Mouse (Mus musculus): Measurements from ENCODE around the gene Iqgap1.

Gene Iqgap1

DNA sequence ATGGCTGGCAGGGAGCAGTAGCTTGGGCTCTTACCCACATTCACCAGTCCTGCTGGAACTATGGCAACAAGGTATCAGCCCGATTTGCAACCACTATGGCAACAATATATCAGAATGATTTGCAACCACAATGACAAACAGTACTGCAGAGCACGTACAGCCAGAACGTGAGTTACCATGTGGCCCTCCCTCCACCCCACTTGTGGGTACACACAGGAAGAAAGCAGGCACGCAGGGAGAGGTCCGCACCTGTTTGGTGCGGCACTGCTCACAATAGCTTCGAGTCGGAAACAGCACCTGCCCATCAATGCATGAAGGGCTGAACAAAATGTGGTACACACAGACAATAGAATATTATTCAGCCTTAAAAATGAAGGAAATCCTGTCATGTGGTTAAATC lies 107.3 kb downstream of the Iqgap1 start:
- no peak for DNase-seq (ENCODE audit: low spot score in 2 of 2)

DNA sequence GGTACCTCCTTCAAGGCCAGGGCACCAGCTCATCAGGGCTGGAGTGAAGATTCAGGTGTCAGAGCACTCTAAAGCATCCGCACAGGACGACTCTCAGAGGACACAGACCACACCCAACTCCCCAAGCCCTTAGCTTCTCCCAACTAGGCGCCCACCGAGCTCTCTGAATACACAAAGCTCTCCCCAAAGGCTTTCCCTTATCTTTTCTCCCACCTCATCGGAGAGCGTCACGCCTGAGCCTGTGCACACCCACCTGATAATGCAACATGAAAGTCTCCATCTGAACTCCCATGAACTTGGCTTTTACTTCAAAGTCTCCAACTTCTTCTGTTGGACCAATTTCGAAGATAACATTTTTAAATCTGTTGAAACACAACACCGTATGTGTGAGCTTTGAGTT lies 109.0 kb downstream of the Iqgap1 start:
- DNase-seq (ENCODE audit: low spot score in 2 of 2), result no peak

DNA sequence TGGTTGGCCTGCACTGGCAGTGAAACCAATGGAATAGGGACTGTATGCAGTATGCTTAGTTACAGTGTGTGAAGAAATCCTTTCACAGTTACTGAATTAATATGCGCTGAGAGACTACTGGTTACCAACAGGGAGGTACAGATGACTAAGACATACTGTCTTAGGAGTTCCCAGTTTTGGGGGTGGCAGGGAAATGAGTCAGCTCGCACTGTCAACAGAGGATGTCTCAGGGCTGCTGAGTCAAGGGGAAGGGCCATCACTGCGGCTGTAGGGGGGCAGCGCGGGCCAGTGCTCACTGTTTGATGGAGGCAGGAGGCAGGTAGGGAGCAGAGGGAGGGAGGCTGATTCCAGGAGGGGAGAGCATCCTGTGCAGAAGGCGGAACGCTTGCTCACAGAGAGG lies 110.5 kb downstream of the Iqgap1 start:
- DNase-seq (ENCODE audit: low spot score in 2 of 2), result no peak

DNA sequence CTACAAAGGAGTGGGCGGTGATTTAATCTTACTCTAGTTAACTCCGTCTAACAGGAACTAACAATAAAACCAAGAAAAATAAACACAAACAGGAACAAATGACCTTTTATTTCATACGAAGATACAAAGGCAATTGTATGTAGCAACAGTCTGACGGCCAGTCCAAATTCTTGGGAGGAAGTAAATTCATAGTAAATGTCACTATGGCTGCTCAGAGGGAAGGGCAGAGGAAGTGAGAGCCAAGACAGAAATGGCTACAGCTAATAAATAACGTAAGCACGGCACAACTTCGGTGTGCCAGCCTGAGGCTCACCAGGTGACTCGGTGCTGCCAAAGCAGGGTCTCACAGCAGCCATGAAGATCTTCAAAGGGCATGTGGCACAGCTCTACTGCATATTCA lies 114.3 kb downstream of the Iqgap1 start:
- DNase-seq (ENCODE audit: low spot score in 2 of 2), result no peak

DNA sequence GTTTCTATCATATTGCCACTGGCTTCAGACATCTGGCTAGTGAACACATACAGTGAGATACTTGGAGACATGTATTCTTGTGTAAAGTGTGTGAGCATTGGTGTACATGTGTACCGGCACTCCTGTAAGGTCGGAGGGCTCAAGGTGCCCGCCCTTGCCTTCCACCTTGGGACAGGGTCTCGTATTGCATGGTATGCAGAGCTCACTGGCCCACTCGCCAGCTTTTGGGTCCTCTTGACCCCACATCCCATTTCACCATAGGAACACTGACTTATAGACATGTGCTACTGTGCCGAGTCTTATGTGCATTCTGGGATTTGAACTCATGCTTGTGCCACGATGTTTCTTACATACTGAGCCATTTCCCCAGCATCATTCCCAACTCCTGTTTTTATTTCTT lies 115.4 kb downstream of the Iqgap1 start:
- DNase-seq (ENCODE audit: low spot score in 2 of 2), result no peak

DNA sequence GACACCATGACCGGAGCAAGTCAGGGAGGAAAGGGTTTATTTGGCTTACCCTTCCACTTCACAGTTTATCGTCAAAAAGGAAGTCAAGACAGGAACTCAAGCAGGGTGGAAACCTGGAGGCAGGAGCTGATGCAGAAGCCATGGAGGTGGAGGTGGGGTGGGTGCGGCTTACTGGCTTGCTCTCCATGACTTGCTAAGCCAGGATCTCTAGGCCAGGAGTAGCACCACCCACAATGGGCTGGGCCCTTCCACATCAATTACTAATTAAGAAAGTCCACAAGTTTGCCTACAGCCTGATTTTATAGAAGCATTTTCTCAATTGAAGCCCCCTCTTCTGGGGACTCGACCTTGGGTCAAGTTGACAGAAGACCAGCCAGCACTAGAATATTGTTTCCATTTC lies 121.7 kb downstream of the Iqgap1 start:
- no peak for DNase-seq (ENCODE audit: low spot score in 2 of 2)

DNA sequence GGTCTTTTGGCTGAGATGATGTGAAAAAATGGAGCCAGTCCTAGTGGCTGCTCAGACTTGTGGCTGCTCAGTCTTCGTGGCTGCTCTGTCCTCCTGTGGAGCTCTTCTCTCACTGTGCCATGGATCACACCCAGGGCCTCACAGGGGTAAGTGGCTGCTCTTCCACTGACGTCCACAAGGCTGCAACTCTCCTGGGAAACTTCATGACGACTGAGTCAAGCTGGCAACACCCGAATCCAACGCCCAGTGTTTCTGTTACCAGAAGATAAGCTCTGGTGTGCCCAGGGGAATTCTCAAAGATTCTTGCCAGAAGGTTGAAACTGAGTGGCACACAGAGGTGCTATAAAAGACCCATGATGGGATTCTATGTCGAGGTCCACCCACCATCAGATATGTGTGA lies 123.3 kb downstream of the Iqgap1 start:
- peak in 1 of 2 experiments; percentile 51 for DNase-seq (ENCODE audit: low spot score in 2 of 2)

DNA sequence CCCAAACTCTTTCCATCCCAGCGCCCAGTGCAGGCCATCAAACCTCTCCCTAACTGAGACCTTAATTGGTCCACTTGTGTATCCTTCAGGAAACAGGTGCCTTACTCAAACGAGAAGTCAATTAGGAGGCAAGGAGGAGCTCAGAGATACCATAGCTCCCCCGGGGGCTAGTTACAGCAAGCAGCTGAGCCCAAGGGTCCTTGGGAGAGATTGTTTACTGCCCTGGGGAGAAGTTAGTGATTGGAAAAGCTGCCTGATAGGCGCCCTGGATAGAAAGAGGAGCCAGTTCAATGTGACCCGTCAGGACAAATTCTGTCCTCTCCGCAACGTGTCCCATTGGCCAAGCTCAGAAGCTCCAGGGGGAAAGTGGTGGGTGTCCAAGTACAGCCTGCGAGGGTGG lies 126.1 kb downstream of the Iqgap1 start:
- DNase-seq (ENCODE audit: low spot score in 2 of 2), result no peak

DNA sequence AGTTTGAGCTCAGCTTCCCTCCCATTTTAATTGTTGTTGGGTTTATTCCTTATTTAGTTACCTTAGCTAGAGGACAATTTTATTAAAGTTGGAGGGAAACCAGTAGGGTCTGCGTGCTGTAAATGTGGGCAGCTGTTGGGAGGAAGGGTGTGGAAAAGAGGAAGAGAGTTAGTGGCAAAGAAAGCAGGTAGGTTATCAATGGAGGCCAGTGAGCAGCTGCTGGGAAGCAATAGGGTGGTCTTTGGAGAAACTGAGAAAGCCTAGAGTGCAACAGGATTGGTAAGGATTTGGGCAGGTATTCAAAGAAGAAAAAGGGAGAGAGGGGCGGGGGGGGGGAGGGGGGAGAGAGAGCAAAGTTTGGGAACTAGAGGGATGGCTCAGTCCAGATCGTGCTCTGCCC lies 126.8 kb downstream of the Iqgap1 start:
- DNase-seq (ENCODE audit: low spot score in 2 of 2), result no peak

DNA sequence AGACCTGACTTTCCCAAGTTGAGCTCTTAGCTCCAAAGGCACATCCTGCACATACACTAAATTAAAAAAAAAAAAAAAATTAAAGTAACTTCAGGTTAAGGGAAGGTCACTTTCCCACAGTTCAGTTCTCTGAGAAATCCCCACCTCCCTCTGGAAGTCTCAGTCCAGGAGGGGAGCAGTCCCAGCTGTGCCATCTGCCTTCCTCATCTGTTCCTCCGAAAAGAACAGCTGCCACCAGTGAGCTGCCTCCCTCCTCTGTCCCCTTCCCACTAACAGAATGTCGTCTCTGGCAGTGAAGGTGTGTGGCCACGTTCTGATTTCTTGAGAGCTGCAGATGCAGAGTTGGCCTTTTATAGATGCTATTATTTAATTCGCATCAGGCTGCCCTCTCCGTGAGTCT lies 127.9 kb downstream of the Iqgap1 start:
- DNase-seq (ENCODE audit: low spot score in 2 of 2), result no peak

DNA sequence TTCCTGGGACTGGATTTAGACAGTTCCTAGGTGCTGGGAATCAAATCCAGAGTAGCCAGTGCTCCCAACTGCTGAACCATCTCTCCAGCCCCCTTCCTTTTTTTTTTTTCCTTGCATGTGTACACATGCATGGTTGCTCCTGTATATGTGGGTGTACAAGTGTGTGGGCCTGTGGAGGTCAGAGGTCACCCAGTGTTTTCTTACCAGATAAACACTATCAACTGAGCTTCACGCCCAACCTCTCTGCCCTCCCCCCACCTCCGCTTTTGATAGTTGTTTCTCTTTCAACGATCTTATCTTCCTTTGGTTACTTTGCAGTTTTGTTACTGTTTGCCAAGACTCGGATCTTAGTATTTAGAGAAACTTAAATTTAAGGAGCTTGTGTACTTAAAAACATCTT lies 128.9 kb downstream of the Iqgap1 start:
- DNase-seq (ENCODE audit: low spot score in 2 of 2), result no peak

DNA sequence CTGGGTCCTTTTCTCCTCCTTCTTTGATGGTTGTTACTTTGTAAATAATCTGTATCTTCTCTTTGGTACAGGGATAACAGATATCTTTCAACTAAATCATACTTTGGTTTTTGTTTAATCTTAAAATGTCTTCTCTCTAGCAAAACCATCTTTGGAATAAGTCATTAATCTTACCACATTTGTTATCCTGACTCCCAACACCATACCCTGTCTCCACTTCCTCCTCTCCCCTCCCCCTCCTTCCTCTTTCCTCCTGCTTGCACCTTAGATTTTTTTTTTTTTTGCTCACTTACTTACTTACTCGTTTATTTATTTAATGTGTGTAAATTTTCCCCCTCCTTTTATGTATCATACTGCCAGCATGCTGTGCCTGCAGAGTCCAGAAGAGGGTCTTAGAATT lies 129.4 kb downstream of the Iqgap1 start:
- no peak for DNase-seq (ENCODE audit: low spot score in 2 of 2)

DNA sequence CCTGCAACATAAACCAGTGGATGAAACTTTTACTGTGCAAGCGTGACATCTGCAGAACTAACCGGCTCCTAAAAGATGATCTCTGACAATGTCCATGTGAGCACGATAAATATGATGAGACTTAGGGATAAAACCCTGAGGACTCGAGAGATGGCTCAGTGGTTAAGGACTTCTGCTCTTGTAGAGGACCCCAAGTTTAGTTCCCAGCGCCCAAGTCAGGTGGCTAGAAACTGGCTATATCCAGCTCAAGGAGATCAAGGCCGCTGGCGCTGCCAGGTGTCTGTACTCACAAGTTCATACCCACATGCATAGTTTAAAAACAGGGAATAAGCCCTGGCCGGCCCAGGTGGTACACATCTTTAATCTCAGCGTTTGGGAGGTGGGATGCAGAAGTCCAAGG lies 133.3 kb downstream of the Iqgap1 start:
- DNase-seq (ENCODE audit: low spot score in 2 of 2), result no peak

DNA sequence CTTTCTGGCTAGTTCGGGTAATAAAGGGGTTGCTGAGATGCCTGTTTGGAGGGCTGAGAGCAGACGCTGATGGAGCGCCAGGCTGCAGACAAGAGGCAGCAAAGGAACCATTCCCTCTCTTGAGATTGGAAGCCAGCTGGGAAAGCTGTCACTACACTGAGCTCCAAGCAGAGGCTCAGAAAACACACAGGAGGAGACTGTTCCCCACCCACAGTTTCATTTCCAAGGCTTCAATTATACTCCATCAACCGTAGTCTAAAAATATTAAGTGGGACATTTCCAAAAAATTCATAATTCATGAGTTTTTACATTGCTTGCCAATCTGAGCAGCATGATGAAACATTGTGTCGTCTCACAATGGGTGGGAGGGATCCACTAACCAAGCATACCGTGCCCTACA lies 134.6 kb downstream of the Iqgap1 start:
- DNase-seq (ENCODE audit: low spot score in 2 of 2), result no peak

DNA sequence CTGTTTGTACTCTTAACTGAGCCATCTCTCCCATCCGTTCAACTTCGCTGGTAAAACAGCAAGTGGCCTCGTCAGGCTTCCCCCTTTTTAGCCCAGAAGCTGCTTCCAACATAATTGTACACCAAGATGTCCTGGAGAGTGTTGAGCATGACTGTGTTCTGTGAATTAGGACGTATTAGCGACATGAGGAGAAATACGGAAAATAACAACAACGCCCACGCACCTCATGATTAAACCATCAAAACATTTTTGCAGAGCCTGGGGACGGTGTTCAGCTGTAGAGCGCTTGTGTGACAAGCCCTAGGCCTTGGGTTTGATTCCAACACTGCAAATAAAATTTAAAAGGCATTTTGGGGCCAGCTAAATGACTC lies 136.6 kb downstream of the Iqgap1 start:
- DNase-seq (ENCODE audit: low spot score in 2 of 2), result no peak

DNA sequence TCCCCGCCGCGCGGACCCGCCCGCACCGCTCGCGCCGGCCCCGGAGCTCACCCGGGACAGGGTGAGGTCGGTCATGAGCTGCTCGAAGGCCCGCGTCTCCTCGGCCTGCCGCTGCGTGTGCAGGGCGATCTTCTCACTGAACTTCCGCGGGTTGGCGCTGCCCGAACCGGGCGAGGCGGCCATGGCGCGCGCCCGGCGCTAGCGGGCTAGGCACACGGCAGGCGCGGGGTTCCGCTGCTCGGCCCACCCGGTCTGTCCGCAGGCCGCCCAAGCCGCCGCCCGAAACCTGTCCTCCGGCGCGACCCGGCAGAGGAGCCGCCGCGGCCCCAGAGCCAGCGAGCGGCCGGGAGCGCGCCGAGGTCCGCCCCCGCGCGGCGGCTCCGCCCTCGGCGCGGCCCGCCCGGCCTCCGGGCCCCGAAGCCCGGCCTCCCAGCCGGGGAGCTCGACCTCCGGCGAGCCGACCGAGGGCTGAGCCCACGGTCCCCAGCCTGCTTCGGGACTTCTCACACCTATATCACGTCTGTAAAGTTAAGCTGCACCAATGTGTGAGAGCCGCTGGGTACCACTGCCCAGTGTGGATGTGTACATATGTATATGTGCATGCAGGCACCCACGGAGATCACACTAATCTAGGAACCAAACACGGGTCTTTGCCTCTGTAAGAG lies 137.1 kb downstream of the Iqgap1 start, which contains the start of gene Crtc3:
TSS of gene Crtc3 (minus strand) at position 322 of the 665 bp plus-strand sequence.
- peak; percentile 72 to 80 for DNase-seq (ENCODE audit: low spot score in 2 of 2)

DNA sequence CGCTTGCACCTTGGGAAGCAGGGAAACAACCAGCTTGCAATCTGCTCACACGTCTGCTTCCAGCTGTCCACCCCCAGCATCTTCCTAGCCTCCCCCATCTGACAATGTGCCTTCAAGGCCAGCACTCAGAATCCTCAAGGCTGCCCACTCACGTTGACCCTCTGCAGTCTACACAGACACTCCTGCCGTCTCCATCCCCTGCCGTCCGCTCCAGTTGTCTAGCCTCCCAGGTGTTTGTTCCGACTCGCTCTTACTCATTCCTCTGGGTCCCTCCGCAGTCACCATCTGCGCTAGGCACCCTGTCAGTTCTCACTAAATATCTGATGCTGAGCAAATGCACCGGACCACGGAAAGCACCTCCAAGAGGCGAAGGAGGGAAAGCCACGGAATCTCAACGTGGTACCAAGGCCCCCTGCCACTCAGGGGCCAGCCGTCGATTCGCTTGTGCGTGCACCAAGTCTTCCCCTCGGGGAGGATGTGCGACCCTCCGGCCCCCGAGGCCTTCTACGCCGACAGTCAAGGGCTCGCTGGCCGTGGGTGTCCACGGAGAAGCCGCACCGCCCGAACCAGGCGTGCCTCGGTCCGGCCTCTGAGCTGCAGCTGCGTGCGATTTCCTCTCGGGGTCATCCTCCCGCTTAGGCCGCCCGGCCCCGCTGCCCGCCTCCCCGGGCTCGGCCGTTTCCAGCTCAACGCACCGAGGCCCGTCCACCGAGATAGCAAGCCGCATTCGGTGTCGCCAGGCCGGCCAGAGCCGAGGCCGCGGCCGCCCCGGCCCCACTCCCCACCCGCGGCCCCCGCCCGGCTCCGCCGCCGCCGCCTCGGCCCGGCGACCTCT lies 137.8 kb downstream of the Iqgap1 start:
- DNase-seq (ENCODE audit: low spot score in 2 of 2), result peak; percentile 62 to 71

DNA sequence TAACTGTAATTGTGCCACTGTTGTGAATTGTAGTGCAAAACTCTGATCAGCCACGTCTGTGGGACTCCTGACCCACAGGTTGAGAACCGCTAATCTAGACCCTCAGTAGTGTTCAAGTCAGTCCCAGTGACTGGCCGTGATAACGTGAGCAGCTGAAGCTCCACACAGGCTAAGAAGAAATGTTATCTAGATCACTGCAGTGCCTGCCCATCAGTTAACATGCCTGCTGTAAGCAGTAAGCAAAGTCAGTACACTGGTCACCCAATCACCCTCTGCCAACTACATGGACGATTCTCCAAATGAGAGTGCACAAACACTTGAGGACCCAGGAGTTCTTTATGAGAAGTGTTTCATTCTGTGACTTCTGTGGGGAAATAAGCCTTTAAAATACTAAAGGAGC lies 140.1 kb downstream of the Iqgap1 start:
- DNase-seq (ENCODE audit: low spot score in 2 of 2), result no peak

DNA sequence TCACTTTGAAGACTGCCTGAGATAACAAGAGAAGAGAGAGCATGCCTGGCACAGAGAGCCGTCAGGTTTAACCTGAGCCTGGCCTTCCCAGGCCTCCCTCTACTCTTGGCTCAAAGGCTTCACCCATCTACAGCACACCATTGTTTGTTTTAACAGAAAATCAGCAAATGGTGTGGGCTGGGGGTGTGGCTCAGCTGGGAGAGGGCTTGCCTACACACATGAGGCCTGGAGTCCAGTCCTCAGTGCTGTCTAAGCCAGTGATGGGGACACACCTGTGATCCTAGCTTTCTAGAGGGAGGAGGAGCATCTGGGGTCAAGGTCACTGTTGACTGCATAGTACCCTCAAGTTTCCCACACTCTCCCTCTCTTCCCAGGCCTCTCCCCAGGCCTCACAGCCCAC lies 143.1 kb downstream of the Iqgap1 start:
- no peak for DNase-seq (ENCODE audit: low spot score in 2 of 2)

DNA sequence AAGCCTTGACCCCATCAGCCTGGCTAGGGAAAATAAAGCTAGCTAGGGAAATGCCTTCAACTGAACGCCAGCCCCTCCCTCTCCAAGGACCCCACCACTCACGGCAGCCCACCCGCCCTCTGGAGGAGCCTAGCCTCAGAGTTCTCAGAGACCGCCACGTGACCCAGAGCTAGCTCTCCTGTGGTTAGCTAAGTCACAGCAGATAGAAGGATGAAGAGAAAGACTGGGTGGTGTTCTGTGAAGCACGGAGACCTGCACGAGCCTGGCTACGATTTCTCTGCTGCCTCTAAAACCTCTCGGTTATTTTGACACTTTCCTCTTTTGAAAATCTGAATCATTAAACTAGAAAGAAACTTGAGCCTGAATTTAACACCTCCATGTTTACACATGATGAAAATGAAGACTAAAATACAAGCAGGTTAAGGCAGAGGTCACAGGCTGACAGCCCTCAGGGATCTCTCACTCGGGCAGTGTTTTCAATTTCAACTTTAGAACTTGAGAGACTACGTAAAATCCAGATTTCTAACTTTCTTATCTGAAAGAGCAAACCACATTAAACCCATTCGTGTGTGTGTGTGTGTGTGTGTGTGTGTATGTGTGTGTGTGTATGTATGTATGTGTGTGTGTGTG lies 145.4 kb downstream of the Iqgap1 start:
- peak in 1 of 2 experiments; percentile 36 for DNase-seq (ENCODE audit: low spot score in 2 of 2)

DNA sequence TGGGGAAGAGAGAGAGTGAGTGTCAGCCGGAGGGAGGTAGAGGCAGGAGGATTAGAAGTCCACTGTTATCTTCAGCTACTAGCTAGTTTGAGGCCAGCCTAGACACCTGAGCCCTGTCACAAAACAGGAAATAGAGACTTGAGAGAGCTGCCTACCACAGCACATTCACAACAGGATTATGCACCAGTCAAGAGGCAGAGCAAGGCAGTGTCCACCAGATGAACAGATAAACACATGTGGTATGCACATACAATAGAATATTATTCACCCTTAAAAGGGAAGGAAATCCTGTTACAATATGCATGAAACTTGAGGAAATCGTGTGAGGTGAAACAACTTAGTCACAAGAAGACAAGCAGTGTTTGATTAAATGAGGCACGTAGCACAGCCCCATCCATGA lies 153.5 kb downstream of the Iqgap1 start:
- DNase-seq (ENCODE audit: low spot score in 2 of 2), result no peak

DNA sequence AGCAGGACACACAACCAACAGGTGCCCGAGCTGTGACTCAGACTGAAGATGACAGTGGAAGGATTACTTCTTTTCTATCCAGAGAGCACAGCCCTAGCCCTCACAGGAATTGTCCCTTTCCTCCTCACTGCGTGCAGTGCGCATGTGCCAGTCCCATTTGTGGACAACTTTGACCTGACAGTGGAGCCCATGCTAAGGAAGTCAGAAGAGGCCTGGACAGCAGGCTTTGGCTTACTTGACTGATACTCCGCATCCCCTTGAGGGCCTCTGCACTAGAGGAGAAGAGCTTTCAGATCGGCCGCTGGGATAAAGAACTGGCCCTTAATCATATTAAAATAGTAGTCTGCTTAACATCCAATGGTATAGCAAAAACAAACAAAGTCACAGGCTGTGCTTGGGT lies 154.9 kb downstream of the Iqgap1 start:
- DNase-seq (ENCODE audit: low spot score in 2 of 2), result no peak

DNA sequence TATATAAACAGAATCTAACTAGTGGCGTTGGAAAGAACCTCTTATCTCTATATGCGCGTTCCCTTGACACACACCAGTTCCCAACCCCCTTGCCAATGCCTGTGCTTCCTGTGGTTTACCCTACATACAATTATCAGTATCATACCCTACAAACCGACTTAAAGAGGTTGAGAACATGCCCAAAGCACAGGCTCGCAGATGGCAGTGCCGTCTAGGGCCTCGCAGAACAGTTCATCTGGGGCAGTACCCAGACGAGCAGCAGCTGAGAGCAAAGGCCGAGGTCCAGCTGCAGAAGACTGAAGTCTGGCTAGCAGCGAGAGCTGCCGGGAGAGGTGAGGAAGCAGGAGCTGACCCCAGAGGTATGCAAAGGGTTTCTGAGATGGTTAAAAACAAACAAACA lies 158.6 kb downstream of the Iqgap1 start:
- DNase-seq (ENCODE audit: low spot score in 2 of 2), result no peak
